Mouse (Mus musculus) liver, postnatal 0 days (tissue): ENCODE measurements around the gene Cux1.

Experiments used
- CTCF ChIP-seq: sonication (generic); IDR thresholded peaks from 2 replicates; pipeline ENCODE4 v1.5.1; 2016; ENCODE audit warnings: antibody characterized with exemption, low read depth
- EP300 ChIP-seq: IDR thresholded peaks from 2 replicates; pipeline ENCODE4 v1.6.1; 2016; ENCODE audit warnings: antibody characterized with exemption, low read depth, mild to moderate bottlenecking

DNA sequence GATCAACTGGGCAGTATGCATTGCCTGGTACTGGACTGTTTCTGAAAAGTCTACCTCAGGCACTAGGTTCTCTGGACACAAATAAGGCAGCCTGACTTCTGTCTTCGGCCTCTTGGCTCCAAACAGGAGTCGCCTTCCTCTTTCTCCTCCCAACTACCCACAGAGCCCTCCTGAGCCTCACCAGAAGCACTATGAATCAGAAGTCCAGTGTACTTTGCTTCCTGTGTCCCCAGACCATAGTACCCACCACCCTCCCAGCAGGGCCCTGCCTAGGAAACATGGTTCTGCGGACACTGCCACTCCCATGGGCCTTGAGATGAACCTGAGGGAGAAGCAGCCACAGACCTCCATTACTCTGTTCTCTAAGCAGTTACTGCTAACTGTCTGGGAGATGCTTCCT, 71.7 kb downstream of the Cux1 start:
- no peak for TF ChIP-seq CTCF
- no peak for TF ChIP-seq EP300
